Mouse (Mus musculus) lung, adult 2 months (tissue): Measurements from ENCODE around the gene 1110008P14Rik. TPM values are rescaled to one million over a fixed set of nuclear protein-coding genes. Genes with fewer than 3 reads are reported as not detected.

Source experiments
- DNase-seq: peaks from one replicate; pipeline ENCODE4 v3.0.0; 2022
- H3K4me1 ChIP-seq: fragments of 200-500 bp; 2 replicates; pipeline ENCODE4 v1.6.1; 2011; ENCODE audit warnings: low read length; ENCODE audit not compliant: control insufficient read depth, insufficient read depth
- H3K4me3 ChIP-seq: fragments of 200-500 bp; replicated peaks from 2 replicates; pipeline ENCODE3; 2011; ENCODE audit warnings: low read depth, mild to moderate bottlenecking, control low read depth, low read length; ENCODE audit errors: extremely low read depth
- CTCF ChIP-seq: fragments of 200-500 bp; IDR thresholded peaks from 2 replicates; pipeline ENCODE4 v1.5.1; 2011; ENCODE audit warnings: mild to moderate bottlenecking, low read length, control low read depth; ENCODE audit not compliant: insufficient read depth
- POLR2A ChIP-seq: fragments of 200-500 bp; IDR thresholded peaks from 2 replicates; pipeline ENCODE4 v1.6.1; 2011; ENCODE audit warnings: low read depth, mild to moderate bottlenecking, control low read depth, low read length, borderline replicate concordance; ENCODE audit errors: extremely low read depth
- WGBS: fragments of 180-500 bp; shearing (Covaris S2); methylation state at CpG from one replicate; pipeline ENCODE4 v1.1.7; 2018; 5-methylcytosine and 5-hydroxymethylcytosine counted together
- polyA plus RNA-seq: library from polyadenylated mRNA; depleted of rRNA; stranded (reverse); fragments of >200 nt; gene quantifications from 2 replicates; pipeline ENCODE4 v1.2.3, GENCODE M21; 2012

The 1110008P14Rik gene
- polyA plus RNA-seq, 1 experiment, result 170 TPM

- Histone ChIP-seq H3K4me1 (no peaks in the 10 kb centered on the region), H3K4me3 (no peak overlapping the region)
- TF ChIP-seq CTCF, result no peak
- TF ChIP-seq POLR2A, result no peak
- WGBS, result 80% methylated on average over 7 of the region's 7 CpGs
- no peak for DNase-seq
These were observed 29.7 kb upstream of the 1110008P14Rik start for GRCm38 (mm10) chr2:32411407-32411806.

DNA sequence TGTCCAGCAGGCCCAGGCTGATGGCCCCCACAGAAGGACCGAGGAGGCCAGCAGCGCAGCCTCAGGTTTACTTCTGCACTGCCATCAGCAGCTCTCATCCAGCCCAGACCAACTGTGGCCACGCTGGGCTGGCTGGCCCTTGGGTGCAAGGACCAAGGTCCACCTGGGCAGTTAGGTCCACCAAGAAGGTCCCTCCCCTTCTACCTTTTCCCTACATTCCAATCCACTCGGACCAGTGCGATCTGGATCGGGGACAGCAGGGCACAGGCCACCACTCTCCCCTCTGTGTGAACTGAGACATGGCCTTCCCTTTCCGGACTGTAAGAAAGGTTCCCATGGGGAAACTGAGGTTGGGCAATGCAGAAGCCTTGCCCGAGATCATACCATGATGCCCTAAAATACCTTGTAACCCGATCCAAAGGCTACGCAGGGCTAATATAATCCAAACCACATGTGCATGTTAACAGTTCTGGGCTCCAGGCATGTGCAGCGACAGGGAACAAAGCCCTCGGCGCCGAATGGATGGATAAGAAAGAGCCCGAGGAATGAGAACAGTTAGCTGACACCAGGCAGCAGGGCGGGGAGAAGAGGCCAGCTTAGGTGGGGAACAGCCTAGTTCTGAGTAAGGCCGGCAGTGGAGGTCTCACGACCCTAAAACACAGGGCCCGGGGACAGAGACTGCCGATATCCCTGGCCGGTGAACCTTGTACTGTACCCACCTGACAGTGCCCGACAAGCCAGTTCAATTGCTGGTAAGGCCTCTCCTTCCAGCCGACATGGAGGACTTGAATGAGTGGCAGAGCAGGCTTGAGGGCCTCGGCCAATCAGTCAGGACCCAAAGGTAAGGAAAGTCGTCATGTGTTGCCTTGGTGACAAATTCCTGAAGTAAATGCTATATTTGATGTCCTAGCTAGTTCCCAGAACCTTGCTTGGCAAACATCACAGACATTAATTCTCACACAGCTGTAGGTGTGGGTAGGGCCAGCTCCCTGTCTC lies 27.0 kb upstream of the 1110008P14Rik start:
- no peaks in the 10 kb centered on the region for H3K4me1 ChIP-seq
- 71% methylated on average over 25 of the region's 25 CpGs for WGBS
- no peak for DNase-seq
- H3K4me3 ChIP-seq, result no peak overlapping the region
- TF ChIP-seq CTCF (no peak), POLR2A (no peak)

DNA sequence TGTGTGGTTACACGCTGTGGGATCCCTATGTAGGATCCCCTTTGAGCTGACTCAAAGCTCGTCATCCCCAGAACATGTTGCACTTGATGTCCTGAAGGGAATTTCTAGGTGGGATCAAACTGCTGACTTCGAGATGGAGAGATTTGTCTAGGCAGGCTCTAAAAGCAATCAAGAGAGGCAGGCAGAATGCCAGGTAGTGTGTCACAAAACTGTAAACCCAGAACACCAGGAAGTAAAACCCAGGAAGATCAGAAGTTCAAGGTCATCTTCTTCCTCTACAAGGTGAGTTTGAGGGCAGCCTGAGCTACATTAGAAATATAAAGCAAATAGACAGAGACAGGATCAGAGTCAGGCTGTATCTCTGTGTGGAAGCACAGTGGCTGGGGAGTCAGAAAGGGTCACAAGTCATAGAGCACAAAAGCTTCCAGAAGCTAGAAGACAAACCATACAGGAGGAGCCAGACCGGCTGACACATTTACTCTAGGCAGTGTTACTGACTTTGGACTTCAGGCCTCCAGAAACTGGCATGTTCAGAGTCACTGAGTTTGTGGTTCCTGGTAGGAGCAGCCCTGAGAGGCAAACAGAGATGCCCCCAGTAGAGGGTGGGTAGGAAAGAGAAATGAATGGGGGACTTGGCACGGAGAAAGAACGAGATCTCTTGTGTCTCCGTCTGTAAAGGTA lies 25.5 kb upstream of the 1110008P14Rik start:
- Histone ChIP-seq H3K4me3 (no peak overlapping the region), H3K4me1 (no peaks in the 10 kb centered on the region)
- no peak for TF ChIP-seq CTCF
- TF ChIP-seq POLR2A, result no peak
- DNase-seq, result no peak
- 80% methylated on average over 7 of the region's 7 CpGs for WGBS

GRCm38 (mm10) chr2:32404663-32405062 lies 22.9 kb upstream of the 1110008P14Rik start:
- WGBS, result 11% methylated on average over 2 of the region's 2 CpGs
- no peaks in the 10 kb centered on the region for H3K4me1 ChIP-seq
- peak; percentile 92 for DNase-seq
- H3K4me3 ChIP-seq, result no peak overlapping the region
- no peak for TF ChIP-seq POLR2A
- TF ChIP-seq CTCF, result peak; percentile 100

DNA sequence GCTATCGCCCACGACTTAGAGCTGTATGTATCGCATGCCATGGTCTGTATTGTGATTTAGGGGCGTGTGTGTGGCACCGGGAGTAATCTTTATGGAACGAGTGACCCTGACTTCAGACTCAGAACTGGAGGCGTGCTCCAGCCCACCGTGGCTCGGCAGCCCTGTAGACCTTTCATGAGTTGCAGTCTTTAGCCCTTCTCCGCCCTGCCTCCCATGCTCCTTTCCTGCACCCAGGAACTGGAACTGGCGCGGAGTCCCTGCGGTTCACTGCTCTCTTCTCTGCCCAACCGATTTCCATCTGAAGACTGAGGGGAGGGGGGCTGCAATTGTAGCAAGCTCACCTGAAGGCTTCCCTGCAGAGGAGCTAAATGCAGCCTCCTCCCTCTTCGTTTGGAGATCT lies 15.0 kb upstream of the 1110008P14Rik start:
- WGBS, result under 1% methylated on average over 15 of the region's 15 CpGs

GRCm38 (mm10) chr2:32395946-32396621 lies 14.3 kb upstream of the 1110008P14Rik start:
- no peak for TF ChIP-seq CTCF
- peak; percentile 44; the same call in 1 of the 2 replicates for TF ChIP-seq POLR2A
- peak; percentile 87 for DNase-seq
- under 1% methylated on average over 59 of the region's 59 CpGs for WGBS
- Histone ChIP-seq H3K4me1 (peaks cover 5% of the 10 kb centered on the region), H3K4me3 (peak overlapping the region; percentile 63)

More for the DNA sequence above, 15.0 kb upstream of the 1110008P14Rik start:
- DNase-seq, result no peak
- Histone ChIP-seq H3K4me3 (peak overlapping the region; percentile 63), H3K4me1 (peaks cover 5% of the 10 kb centered on the region)
- TF ChIP-seq POLR2A (no peak), CTCF (no peak)

DNA sequence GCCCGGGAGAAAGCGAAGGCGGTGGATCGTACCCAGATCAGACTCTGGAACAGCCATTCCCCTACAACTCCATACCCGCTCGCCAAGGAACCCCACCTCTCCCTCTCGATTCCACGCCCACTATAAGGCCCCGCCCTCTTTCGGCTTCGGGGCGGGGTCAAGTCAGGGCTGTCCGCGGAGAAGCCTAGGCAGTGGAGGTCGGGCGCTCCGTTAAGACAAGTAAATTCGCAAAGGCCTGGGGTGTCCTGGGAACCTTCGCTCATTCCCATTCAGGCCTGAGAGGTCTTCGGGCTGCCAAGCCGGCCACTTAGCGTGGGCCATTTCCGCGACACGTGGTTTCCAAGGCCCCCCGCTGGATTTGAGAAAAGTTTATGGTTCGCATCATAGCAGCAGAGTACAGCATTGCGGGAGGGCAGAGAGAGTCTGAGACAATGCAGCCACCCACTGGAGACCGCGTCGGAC lies 13.8 kb upstream of the 1110008P14Rik start, which contains the start of gene Ptges2:
Ptges2 (plus strand) TSS at position 413 of the 462 bp plus-strand sequence.
- peak; percentile 97 for DNase-seq
- whole genome bisulfite sequencing, result under 1% methylated on average over 31 of the region's 31 CpGs
- no peak for TF ChIP-seq CTCF
- TF ChIP-seq POLR2A, result peak; percentile 75; the same call in 1 of the 2 replicates
- Histone ChIP-seq H3K4me1 (peaks cover 5% of the 10 kb centered on the region), H3K4me3 (peak within 1 kb of the TSS; percentile 63)

DNA sequence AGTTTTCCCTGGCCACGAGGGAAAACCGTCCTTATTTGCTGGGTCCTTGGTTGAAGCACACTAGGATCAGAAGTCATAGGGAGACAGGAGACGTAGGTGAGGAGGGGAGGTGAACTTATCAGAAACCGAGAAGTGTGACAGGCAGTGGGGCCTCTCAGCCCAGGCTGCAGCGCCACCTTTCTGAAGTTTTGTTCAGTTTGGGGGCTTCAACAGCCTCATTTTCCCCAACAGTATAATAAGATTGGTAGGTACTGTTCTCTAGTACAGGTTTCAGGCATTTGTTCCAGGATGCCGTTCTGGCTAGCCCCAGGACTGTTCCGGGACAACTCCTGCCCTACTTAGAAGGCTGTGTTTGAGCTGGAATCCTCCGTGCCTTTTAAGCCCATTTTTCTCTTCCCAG lies 13.2 kb upstream of the 1110008P14Rik start:
- no peak for DNase-seq
- TF ChIP-seq POLR2A (no peak), CTCF (peak; percentile 23; the same call in 1 of the 2 replicates)
- Histone ChIP-seq H3K4me1 (peaks cover 5% of the 10 kb centered on the region), H3K4me3 (peak overlapping the region; percentile 63)
- WGBS, result 2% methylated on average over 8 of the region's 8 CpGs

- H3K4me1 ChIP-seq, result peaks cover 3% of the 10 kb centered on the region
- peak; percentile 57 for DNase-seq
- H3K4me3 ChIP-seq, result no peak overlapping the region
- TF ChIP-seq CTCF (no peak), POLR2A (no peak)
- 61% methylated on average over 5 of the region's 5 CpGs for WGBS
These were observed 10.3 kb upstream of the 1110008P14Rik start for GRCm38 (mm10) chr2:32392063-32392462.
